Mouse (Mus musculus): Measurements from ENCODE around the gene Shank3.
A peak's percentile ranks its signal among the peaks of the same experiment; 100 is the strongest.

The Shank3 gene

GRCm38 (mm10) chr15:89498961-89499688 lies at the start of gene Shank3:
Gene Shank3, plus strand, starts transcription at chr15:89499623.
- DNase-seq (ENCODE audit: extremely low read depth, insufficient read length, low spot score) = no peak

DNA sequence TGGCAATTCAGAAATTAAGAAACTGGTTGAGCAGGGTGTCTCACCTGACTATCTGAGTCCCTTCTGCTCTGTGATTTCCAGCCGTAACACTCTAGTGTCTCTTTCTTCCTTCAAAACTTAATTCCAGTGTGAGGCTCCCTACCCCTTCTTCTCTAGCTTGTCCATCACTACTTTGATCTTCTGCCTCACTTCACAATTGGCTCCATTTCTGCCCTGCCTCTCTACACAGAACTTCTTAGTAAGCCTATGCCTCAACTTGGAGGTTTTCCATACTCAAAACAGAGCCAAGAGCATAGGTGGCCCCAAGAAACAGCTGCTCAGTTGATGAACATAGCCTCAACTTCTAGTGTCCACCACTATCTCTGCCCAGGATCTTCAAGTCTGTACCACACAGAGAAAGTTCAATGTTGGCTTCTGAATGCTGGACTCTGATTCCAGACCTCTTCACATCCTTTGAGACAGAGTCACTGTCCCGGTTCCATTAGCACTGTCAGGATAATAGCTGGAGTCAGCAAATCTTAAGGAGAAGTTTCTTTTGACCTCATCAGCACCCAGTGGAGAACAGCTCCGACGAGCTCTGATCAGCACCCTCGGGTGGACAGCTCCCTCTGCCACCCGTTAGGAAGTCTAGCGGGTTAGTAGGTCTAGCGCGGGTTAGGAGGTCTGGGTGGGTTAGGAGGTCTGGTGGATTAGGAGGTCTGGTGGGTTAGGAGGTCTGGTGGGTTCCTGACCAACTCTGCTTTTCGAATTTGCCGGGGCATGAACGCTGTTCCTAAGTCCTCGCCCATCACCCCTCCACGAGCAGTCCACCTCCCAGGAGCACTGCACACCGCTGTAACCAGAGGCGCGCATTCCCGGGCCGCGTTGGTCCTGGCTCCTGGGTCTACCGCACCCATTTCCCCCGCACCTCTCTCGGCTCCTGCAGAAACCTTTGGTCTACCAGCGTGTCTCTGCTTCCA lies 46.2 kb upstream of the Shank3 start:
- DNase-seq (ENCODE audit: extremely low read depth, insufficient read length, low spot score) = no peak

DNA sequence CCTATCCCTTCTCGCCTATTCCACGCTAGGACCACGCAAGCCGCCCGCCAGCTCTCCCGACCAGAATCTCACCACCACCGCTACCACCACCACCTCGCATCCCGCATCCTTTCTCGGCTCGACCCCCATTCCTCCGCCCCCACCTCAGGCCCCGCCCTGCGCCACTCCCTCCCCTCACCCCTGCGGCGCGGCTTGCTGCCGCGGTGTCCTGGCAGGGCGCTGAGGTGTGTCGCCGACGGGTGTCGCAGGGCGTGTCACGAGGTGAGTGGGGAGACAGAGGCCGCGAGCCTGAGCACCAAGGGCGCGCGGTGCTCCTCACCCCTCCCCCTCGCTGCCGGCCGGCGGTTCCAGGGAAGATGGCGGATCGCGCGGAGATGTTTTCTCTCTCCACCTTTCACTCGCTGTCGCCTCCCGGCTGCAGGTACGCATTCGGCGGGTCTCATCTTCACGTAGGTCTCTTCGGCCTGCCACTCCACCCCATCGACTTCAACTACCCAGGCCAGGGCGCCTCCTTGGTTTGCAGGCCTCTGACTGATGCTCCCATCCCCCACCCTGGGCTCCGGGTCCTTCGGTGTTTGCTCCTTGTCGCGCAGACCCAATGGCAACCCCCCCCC lies 45.5 kb upstream of the Shank3 start, which contains the start of gene Mapk8ip2:
Gene Mapk8ip2, plus strand, starts transcription at position 49 of the 614 bp plus-strand sequence.
- DNase-seq (ENCODE audit: extremely low read depth, insufficient read length, low spot score) = no peak

DNA sequence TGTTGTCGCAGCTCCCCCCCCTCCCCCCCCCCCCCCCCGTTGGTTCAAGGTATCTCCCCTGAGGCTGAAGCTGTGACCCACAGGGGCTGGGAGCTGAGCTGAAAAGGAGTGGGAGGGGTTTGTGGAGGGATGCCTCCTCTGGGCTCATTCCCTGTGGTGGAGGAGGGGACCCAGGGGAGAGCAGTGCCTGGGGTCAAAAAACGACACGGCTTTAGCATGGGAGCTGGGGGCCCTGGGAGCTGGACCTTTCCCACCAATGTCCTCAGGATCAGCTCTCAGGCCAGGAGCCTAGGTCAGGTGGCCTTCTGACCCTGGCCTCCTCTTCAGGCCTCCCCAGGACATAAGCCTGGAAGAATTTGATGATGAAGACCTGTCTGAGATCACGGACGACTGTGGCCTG lies 44.6 kb upstream of the Shank3 start:
- no peak for DNase-seq (ENCODE audit: extremely low read depth, insufficient read length, low spot score)

DNA sequence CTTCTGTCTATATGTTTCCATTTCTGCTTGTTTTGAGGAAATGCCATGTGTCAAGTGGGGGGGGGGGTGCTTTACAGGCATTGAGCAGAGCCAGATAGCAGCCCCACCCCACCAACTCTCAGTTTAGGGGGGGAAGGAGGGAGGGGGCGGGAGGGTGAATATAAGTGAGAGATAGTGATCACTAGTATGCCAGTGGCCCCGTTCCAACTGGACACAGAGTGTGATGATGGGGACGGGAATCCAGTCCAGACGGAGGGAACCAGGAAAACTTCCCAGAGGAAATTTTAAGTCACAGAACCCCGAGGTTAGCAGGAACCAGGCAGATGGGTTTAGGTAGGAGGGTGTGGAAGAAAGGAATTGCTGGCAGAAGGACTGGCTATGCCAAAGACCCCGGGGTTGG lies 43.8 kb upstream of the Shank3 start:
- no peak for DNase-seq (ENCODE audit: extremely low read depth, insufficient read length, low spot score)

DNA sequence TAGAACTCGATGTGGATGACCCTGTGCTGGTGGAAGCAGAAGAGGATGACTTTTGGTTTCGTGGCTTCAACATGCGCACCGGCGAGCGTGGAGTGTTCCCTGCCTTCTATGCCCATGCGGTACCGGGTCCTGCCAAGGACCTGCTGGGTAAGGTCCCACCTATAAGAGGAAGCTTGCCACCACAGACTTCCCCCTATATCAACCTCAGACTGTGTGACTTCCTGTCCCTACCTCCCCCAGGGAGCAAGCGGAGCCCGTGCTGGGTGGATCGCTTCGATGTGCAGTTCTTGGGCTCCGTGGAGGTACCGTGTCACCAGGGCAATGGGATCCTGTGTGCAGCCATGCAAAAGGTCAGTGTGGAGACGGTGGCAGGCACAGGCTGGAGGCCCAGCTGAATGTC lies 40.5 kb upstream of the Shank3 start:
- DNase-seq (ENCODE audit: extremely low read depth, insufficient read length, low spot score) = no peak

- DNase-seq (ENCODE audit: extremely low read depth, insufficient read length, low spot score) = no peak
These were observed 39.6 kb upstream of the Shank3 start for GRCm38 (mm10) chr15:89459821-89460220.

DNA sequence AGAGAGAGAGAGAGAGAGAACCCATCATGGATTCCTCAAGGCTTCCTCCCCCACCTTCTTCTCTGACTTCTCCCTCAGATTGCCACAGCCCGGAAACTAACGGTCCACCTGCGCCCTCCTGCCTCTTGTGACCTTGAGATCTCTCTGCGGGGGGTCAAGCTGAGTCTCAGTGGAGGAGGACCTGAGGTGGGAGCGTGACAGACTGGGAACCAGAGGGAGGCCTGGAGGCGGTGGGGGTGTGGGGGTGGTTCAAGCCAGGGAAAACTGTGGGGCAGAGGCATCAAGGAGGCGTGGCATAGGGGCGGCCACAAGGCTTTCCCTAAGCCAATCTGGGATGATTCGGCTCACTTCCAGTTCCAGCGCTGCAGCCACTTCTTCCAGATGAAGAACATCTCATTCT lies 39.1 kb upstream of the Shank3 start:
- DNase-seq (ENCODE audit: extremely low read depth, insufficient read length, low spot score) = no peak

DNA sequence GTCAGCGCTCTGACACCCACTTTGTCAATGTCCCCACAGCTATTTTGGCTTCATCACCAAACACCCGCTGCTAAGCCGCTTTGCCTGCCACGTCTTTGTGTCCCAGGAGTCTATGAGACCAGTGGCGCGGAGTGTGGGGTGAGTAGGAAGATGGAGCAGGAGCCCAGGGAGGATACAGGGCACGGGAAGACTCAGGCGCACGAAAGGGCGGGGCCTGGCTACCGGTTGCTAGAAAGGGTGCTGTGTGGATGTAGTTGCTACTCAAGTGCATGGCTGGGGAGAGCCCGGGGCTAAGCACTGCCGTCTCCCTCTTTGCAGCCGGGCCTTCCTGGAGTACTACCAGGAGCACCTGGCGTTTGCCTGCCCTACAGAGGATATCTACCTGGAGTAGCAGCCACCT lies 38.1 kb upstream of the Shank3 start:
- no peak for DNase-seq (ENCODE audit: extremely low read depth, insufficient read length, low spot score)

GRCm38 (mm10) chr15:89462176-89462575 lies 37.2 kb upstream of the Shank3 start:
- no peak for DNase-seq (ENCODE audit: extremely low read depth, insufficient read length, low spot score)

GRCm38 (mm10) chr15:89463334-89464235 lies 35.8 kb upstream of the Shank3 start:
- no peak for DNase-seq (ENCODE audit: extremely low read depth, insufficient read length, low spot score)

- DNase-seq (ENCODE audit: extremely low read depth, insufficient read length, low spot score) = no peak
These were observed 34.4 kb upstream of the Shank3 start for GRCm38 (mm10) chr15:89465052-89465451.

- no peak for DNase-seq (ENCODE audit: extremely low read depth, insufficient read length, low spot score)
These were observed 30.8 kb upstream of the Shank3 start for GRCm38 (mm10) chr15:89468577-89468976.

DNA sequence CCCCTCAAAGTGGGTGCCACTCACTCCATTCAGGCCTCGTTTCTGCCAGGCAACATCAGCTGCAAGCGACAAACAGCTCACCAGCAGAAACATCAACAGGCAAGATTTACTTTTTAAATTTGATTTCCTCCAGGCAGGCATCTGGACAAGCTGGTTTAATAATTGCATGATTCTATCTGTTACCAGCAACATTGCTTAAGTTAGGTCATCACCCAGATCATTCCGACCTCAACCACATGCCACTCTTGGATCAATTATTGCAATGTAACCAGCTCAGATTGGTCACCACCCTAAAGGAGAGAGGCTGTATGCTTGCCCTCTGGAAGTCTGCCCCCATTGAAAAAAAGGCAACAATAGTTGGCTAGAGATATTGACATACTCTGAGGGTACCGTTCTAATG lies 27.9 kb upstream of the Shank3 start:
- no peak for DNase-seq (ENCODE audit: extremely low read depth, insufficient read length, low spot score)

GRCm38 (mm10) chr15:89473370-89473769 lies 26.1 kb upstream of the Shank3 start:
- no peak for DNase-seq (ENCODE audit: extremely low read depth, insufficient read length, low spot score)

DNA sequence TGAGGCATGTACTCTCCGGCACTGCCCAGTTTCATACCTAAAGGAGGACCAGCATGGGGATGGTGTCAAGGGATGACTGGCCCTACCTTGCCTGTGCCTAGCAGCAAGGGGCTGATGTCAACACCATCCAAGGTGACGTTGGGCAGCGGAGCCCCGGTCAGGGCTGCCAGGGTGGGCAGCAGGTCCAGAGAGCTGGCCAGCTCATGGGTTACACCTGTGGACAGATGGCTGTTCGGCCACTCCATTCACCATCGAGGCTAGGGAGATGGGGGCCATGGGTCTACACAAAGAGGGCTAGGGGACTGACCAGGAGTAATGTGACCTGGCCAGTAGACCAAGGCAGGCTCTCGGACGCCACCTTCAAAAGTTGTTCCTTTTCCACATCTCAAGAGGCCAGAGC lies 25.5 kb upstream of the Shank3 start:
- DNase-seq (ENCODE audit: extremely low read depth, insufficient read length, low spot score) = no peak

DNA sequence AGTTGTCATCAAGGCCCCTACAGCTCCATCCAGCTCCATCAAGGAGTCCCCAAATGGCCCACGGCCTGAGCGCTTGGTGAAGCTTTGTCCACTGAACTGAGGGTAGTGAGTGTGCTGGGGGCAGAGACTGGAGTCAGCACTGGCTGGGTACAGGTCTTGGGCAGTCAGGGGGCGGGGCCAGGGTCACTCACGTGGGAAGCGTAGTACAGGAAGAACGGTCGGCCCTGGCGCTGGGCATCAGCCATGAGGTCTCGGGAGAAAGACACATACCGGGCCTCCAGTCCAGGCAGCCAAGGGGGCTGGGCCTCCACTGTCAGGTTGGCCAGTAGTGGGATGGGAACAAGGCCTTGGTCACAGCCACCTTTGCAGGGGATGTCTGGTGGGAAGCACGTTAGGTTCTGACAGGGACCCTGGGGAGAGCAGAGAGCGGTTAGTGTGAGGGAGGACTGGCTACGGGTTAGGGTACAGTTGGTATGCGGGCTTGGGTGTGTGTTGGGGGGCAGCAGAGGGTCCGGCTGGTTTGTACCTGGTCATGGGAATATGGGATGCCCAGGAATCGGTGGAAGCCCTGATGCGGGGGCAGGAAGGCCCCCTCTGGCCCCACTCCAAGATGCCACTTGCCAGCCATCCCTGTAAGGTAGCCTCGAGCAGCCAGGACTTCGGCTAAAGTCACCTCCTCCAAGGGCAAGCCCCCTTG lies 24.7 kb upstream of the Shank3 start:
- DNase-seq (ENCODE audit: extremely low read depth, insufficient read length, low spot score) = no peak

- DNase-seq (ENCODE audit: extremely low read depth, insufficient read length, low spot score) = no peak
These were observed 24.2 kb upstream of the Shank3 start for GRCm38 (mm10) chr15:89475293-89475600.

GRCm38 (mm10) chr15:89475611-89476474 lies 23.6 kb upstream of the Shank3 start:
- DNase-seq (ENCODE audit: extremely low read depth, insufficient read length, low spot score) = peak; percentile 95
